34 mouse cellular contexts compared by ENCODE assay signal in genomic region chr10:95787176-95787575, GRCm38 (mm10). TPM values are rescaled to one million over a fixed set of nuclear protein-coding genes. Genes with fewer than 3 reads are reported as not detected.
DNase-seq lines count a peak whose midpoint lies in the region.
"Had no signal": no experiment of that assay in that cellular context is flagged by ENCODE, and none has a peak within 500 bp of the region (broad histone marks: within the 10 kb centered on the region; RNA-seq: fewer than 3 reads in every experiment).

No protein-coding gene starts in this region.

- intact Hi-C loops in left cerebral cortex, postnatal 4 days (cut with DNase I): no loop called here
- intact Hi-C loops in left cerebral cortex, postnatal 36 days (cut with DNase I): no loop called here

- DNase-seq in frontal cortex, adult 2 months (ENCODE audit: extremely low spot score in 1 of 2, low spot score in 1 of 2): peak; percentile 31 to 37
- DNase-seq in frontal cortex, postnatal 25 days (ENCODE audit: low spot score in 2 of 2): no peak
- DNase-seq in left cerebral cortex, adult 9 months (ENCODE audit: low spot score in 2 of 2): peak; percentile 19 to 28
- DNase-seq in left cerebral cortex, postnatal 4 days: no peak
- DNase-seq in right cerebral cortex, adult 2 months (ENCODE audit: low spot score in 2 of 2): peak; percentile 10 to 25
- no peak for DNase-seq in right cerebral cortex, postnatal 4 days
- DNase-seq in left cerebral cortex, postnatal 36 days (ENCODE audit: low spot score in 2 of 2): peak; percentile 11 to 26
- no peak for DNase-seq in spleen, adult 18-20 months
- DNase-seq: adrenal gland, adult 8-10 months; adrenal gland, postnatal 25 days; B cell, adult 2 months; cerebellum, adult 18-20 months; cerebellum, adult 9-10 months; cerebellum, postnatal 14 days; gastrocnemius, adult 2 months; gastrocnemius, postnatal 14 days; heart, adult 2 months; heart, postnatal 14 days; heart, postnatal 4 days had no signal

RNA-seq across cellular contexts. Expression of gene Gm33543, which starts 55.6 kb away (rescaled TPM):
- polyA plus RNA-seq in frontal cortex, adult 2 months (2012; rRNA removed): not detected in 2 replicates
- not detected for total RNA-seq in left cerebral cortex, postnatal 4 days (2021)
- under 1 TPM in 1 of 2 experiments, not detected in 1; 0.36 TPM for total RNA-seq in left cerebral cortex, postnatal 36 days (2021)
- total RNA-seq: adrenal gland, adult 8-10 months; adrenal gland, postnatal 25 days; CH12.LX; gastrocnemius, postnatal 4 days; hindbrain, postnatal 0 days had no signal
- polyA plus RNA-seq: embryonic facial prominence, embryonic 11.5 days; embryonic facial prominence, embryonic 14.5 days; forebrain, embryonic 10.5 days; forebrain, embryonic 13.5 days; forebrain, embryonic 16.5 days; G1E; heart, embryonic 10.5 days; heart, embryonic 13.5 days; heart, embryonic 16.5 days; hindbrain, embryonic 11.5 days; hindbrain, embryonic 14.5 days; inflammation-experienced regulatory T-cells, adult 6 months had no signal

Comparison
In these comparisons a context has a peak if more than half of its experiments do, and no peak if none do; other contexts are left out.
1. DNase-seq: peak in frontal cortex, adult 2 months (2 of 2), left cerebral cortex, adult 9 months (2 of 2), right cerebral cortex, adult 2 months (2 of 2) and left cerebral cortex, postnatal 36 days (2 of 2); none in frontal cortex, postnatal 25 days (0 of 2), left cerebral cortex, postnatal 4 days (single experiment), right cerebral cortex, postnatal 4 days (single experiment) and spleen, adult 18-20 months (0 of 2).